Mouse (Mus musculus): ENCODE results near the gene Sbp.
A peak's percentile ranks its signal among the peaks of the same experiment; 100 is the strongest.

The Sbp gene

DNA sequence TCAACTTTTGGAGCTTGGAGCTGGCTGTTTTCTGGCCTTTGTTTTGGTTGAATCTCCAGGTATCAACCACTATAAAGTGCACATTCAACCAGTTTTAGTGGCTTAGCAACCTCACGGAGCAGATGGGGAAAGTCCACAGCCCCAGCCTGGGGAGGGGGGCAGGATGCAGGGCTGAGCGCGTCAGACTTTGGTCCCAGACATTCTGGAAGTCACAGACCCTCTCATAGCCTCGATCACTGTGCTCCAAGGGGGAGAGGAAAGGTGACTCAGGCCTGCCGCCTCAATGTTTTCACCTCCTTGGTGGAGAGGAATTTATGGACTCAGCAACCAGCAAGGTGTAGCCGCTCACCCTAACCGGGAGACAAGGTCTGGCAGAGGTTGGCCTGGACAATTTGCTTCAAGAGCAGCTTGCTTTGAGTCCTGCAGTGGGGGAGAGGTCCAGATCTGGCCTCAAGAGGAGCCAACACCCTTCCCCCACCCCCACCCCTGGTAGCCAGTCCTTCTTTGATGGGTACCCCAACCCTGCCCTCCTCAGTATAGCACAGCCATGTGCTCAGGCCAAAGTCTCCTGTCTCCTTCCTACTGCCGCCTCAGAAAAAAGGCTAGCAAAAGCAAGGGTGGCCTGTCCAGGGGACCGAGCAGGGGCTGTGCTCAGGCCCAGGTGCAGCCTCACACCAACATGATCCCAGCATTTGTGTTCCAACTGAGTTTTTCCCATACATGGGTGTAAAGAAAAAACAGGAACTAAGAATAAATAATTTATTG lies 51.5 kb downstream of the Sbp start:
- no peak for DNase-seq (ENCODE audit: low spot score)

DNA sequence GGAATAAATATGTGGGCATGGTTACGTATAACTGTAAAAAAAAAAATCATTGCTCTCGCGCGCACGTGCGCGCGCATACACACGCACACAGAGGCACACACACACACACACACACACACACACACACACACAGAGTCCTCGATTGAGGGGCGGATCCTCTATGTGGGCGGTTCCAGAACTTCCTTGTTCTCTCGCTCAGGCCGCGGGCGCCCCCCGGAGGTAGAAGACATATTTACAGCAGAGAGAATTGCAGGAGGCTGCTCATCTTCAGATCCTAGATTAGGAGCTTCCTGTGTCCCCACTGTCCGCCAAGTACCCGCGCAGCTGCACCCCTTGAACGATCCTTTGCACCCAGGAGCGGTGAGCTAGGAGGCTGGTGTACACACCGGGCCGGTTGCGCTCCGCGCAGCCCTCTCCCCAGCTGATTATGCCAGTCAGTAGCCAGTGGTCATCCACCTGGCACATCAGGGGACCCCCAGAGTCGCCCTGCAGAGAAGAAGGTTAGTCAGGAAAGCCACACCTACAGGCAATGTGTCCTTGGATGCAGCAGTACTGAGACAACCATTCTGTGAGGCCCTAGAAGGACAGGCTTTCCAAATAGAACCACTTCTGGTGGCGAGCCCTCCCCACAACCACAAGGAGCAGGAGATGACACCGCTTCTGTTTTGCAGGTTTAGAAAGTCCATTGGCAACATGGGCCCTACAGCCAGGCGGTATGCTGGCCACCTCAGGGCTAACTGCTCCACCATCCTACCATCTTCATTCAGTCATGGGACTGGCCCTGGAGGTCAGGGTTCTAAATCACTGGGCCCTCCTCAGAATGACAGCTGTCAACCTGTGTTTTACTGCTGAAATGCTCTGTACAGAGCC lies 52.3 kb downstream of the Sbp start:
- DNase-seq (ENCODE audit: low spot score): peak; percentile 79

GRCm38 (mm10) chr17:23994667-23995066 lies 53.2 kb downstream of the Sbp start:
- DNase-seq (ENCODE audit: low spot score): no peak
